Mouse (Mus musculus): ENCODE measurements around the gene Ifngr2. TPM values are rescaled to one million over a fixed set of nuclear protein-coding genes. Genes with fewer than 3 reads are reported as not detected.

The Ifngr2 gene
- polyA plus RNA-seq, 1 experiment from 2014 or later: 72.1 TPM

DNA sequence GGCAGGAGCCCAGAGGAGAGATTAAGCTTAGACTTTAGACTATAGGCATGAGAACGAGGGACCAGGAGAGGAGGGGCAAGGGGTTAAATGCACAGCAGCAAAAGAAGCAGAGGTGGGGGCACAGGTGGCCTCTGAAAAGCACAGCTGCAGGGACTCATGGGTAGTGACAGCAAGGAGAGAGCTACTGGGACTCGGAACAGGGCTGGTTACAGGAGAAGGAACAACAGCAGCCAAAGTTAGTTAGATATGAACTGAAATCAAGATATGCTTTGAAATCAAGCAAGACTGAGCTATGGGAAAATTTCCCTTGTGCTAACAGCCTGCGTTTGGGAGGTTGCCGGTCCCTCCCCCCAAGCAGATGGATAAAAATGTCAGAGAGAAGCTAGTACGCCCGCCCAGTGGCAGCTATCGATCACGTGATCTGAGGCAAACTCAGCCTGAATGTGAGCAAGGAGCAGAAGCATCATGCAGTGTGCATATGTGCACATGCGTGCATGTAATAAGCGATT, 5.2 kb upstream of the Ifngr2 start:
- ATAC-seq (ENCODE audit: low FRiP score): peak; percentile 40; the same call in 1 of the 2 replicates
- H3K4me1 ChIP-seq (replicated peaks): peaks cover 5% of the 10 kb centered on the region
- H3K36me3 ChIP-seq: no peaks in the 10 kb centered on the region
- H3K4me3 ChIP-seq: no peak overlapping the region
- H3K9ac ChIP-seq: no peak overlapping the region
- no peaks in the 10 kb centered on the region for H3K9me3 ChIP-seq
- peak overlapping the region; percentile 36 for H3K4me2 ChIP-seq
- WGBS: 37% methylated on average over 10 of the region's 10 CpGs
- H3K27ac ChIP-seq: no peak overlapping the region
- H3K27me3 ChIP-seq: peaks cover 6% of the 10 kb centered on the region; the same call in 1 of the 2 replicates

DNA sequence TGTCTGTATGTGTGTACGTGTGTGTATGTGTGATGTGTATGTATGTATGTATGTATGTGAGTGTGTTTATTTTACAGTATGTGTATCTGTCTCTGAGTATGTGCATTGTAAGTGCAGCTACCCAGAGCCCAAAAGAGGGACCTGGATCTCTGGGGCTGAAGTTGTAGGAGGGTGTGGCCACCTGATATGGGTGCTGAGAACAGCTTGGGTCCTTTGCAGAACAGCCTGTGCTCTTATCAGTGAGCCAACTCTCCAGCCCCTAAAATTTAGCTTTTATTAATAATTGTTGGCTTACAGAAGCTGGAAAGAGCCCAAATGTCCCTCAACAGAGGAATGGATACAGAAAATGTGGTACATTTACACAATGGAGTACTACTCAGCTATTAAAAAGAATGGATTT, 3.3 kb upstream of the Ifngr2 start:
- no peaks in the 10 kb centered on the region for H3K36me3 ChIP-seq
- ATAC-seq (ENCODE audit: low FRiP score): no peak
- no peak overlapping the region for H3K9ac ChIP-seq
- no peak overlapping the region for H3K4me3 ChIP-seq
- H3K4me2 ChIP-seq: no peak overlapping the region
- H3K27ac ChIP-seq: no peak overlapping the region
- H3K4me1 ChIP-seq (replicated peaks): peaks cover 19% of the 10 kb centered on the region
- WGBS: 92% methylated on average over 1 of the region's 1 CpGs
- H3K27me3 ChIP-seq: peaks cover 6% of the 10 kb centered on the region; the same call in 1 of the 2 replicates
- H3K9me3 ChIP-seq: no peaks in the 10 kb centered on the region

DNA sequence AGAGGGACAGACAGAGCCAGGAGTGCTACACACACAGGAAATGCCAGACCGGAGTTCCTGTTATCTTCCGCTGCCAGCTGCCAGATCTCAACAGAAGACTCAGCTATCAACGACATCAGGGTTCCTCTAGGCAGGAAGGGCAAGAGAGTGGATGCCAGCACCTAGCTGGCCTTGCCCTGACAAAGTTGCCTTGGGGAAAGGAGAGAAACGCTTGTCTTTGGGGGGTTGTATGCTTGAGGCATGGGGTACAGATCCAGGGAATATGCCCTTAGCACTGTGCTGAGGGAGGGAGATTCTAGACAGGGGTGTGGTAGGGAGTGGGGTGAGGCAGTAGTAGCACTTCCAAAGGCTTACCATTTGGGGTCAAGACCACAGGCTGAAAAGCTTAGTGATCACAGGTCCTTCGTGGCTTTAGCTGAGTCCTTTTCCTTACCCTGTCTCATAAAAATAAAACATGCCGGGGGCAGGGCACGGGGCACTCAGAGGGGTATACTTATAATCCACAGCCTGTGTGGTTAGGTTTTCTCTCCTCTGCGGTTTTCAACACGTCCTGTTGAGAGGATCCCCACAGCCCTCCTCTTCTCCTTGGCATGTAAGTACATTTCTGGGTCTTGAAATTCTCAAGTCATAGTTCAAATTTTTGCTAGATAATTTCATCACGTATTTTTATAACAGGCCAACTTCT, 1.1 kb upstream of the Ifngr2 start:
- no peak overlapping the region for H3K9ac ChIP-seq
- WGBS: 77% methylated on average over 10 of the region's 10 CpGs
- H3K27ac ChIP-seq: no peak overlapping the region
- no peak for ATAC-seq (ENCODE audit: low FRiP score)
- H3K27me3 ChIP-seq: peaks cover 6% of the 10 kb centered on the region; the same call in 1 of the 2 replicates
- H3K9me3 ChIP-seq: no peaks in the 10 kb centered on the region
- no peak overlapping the region for H3K4me2 ChIP-seq
- no peak overlapping the region for H3K4me3 ChIP-seq
- peaks cover 33% of the 10 kb centered on the region for H3K4me1 ChIP-seq (replicated peaks)
- no peaks in the 10 kb centered on the region for H3K36me3 ChIP-seq

DNA sequence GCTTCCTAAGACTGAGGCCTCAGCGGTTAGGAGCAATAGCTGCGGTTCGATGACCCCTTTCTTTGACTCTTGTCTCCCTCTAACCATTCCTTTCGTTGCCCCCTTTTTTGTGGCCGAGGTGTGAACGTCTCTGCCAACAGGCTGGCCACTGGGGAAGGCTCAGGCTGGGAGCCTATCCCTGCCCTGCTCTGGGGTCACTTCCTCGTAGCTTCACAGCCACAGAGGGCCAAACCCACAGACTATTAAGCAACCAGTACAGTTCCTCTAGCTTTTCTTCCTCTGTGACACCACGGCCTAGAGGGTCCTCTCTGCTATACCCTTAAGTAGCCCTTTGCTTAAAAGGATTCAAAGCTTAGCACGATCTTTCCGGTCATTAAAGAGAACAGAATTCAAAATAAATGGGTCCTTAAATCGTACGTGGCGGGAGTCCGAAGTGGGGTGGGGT, 459 bp upstream of the Ifngr2 start:
- peaks cover 33% of the 10 kb centered on the region for H3K4me1 ChIP-seq (replicated peaks)
- no peaks in the 10 kb centered on the region for H3K9me3 ChIP-seq
- peaks cover 6% of the 10 kb centered on the region; the same call in 1 of the 2 replicates for H3K27me3 ChIP-seq
- ATAC-seq (ENCODE audit: low FRiP score): peak; percentile 55
- no peaks in the 10 kb centered on the region for H3K36me3 ChIP-seq
- 15% methylated on average over 14 of the region's 14 CpGs for WGBS
- H3K4me3 ChIP-seq: peak overlapping the region; percentile 87
- peak overlapping the region; percentile 93 for H3K9ac ChIP-seq
- H3K4me2 ChIP-seq: peak overlapping the region; percentile 76
- 0 out of 2 replicates have a peak overlapping the region, but pooled peaks have one; percentile 42 for H3K27ac ChIP-seq

DNA sequence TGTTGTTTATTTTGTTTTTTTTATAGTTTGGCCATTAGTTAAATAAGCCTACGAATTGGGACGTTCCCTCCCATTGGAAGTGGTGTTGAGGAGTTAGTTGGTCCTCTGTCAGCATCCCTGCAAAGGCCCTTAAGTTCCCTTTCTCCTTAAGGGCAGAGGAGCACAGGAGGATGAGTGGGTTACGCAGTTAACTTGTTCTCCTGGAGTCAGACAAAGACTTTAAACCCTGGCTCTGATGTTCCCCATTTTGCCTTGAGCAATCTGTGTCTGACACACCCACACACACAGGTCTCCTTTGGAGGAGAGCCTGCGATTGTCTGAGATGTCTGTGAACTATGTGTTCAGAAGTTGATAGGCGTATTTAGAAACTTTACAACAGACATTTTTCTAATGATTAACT, 1.1 kb downstream of the Ifngr2 start:
- no peak for ATAC-seq (ENCODE audit: low FRiP score)
- Histone ChIP-seq H3K9ac (peak overlapping the region; percentile 93), H3K9me3 (no peaks in the 10 kb centered on the region), H3K4me1 (replicated peaks) (peaks cover 35% of the 10 kb centered on the region), H3K4me3 (peak overlapping the region; percentile 87), H3K27ac (no peak overlapping the region), H3K27me3 (peaks cover 6% of the 10 kb centered on the region; the same call in 1 of the 2 replicates), H3K4me2 (peak overlapping the region; percentile 76), H3K36me3 (no peaks in the 10 kb centered on the region)
- WGBS: 50% methylated on average over 5 of the region's 5 CpGs

DNA sequence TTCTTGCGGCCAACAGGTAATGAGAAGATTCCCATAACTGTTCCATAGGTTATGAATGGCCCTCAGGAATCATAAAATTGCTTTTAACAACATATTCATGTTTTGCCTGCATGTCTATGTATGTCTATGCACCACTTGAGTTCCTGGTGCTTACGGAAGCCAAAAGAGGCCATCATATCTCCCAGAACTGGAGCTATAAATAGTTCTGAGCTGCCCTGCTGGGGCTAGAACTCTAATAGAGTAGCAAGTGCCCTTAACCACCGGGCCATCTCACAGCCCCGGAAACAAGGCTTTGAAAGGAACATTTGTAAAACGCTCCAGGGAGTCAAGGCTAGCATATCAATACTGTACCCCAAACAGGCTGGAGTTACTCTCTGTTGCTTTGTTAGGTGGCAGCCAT, 1.7 kb downstream of the Ifngr2 start:
- no peaks in the 10 kb centered on the region for H3K36me3 ChIP-seq
- H3K27me3 ChIP-seq: peaks cover 6% of the 10 kb centered on the region; the same call in 1 of the 2 replicates
- peak overlapping the region; percentile 47; the same call in 1 of the 2 replicates for H3K9ac ChIP-seq
- H3K4me3 ChIP-seq: peak overlapping the region; percentile 23
- peak overlapping the region; percentile 76 for H3K4me2 ChIP-seq
- ATAC-seq (ENCODE audit: low FRiP score): no peak
- WGBS: 36% methylated on average over 5 of the region's 5 CpGs
- no peak overlapping the region for H3K27ac ChIP-seq
- peaks cover 41% of the 10 kb centered on the region for H3K4me1 ChIP-seq (replicated peaks)
- no peaks in the 10 kb centered on the region for H3K9me3 ChIP-seq

DNA sequence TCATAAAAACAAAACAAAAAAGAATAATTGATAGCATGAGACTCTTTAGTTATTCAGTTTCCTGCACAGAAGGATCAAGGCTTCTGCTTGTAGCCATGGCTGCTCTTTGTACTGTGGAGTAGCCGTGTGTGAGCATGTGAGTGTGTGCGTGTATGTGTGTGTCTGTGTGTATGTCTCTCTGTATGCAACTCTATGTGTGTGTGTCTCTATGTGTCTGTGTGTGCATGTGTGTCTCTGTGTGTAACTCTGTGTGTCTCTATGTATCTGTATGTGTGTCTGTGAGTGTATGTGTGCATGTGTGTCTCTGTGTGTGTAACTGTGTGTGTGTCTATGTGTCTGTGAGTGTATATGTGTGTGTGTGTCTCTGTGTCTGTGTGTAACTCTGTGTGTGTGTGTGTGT, 2.1 kb downstream of the Ifngr2 start:
- Histone ChIP-seq H3K4me3 (peak overlapping the region; percentile 23), H3K27ac (no peak overlapping the region), H3K9ac (peak overlapping the region; percentile 47; the same call in 1 of the 2 replicates), H3K4me1 (replicated peaks) (peaks cover 45% of the 10 kb centered on the region), H3K36me3 (no peaks in the 10 kb centered on the region), H3K27me3 (peaks cover 6% of the 10 kb centered on the region; the same call in 1 of the 2 replicates), H3K9me3 (no peaks in the 10 kb centered on the region), H3K4me2 (peak overlapping the region; percentile 76)
- 57% methylated on average over 2 of the region's 2 CpGs for WGBS
- ATAC-seq (ENCODE audit: low FRiP score): no peak

DNA sequence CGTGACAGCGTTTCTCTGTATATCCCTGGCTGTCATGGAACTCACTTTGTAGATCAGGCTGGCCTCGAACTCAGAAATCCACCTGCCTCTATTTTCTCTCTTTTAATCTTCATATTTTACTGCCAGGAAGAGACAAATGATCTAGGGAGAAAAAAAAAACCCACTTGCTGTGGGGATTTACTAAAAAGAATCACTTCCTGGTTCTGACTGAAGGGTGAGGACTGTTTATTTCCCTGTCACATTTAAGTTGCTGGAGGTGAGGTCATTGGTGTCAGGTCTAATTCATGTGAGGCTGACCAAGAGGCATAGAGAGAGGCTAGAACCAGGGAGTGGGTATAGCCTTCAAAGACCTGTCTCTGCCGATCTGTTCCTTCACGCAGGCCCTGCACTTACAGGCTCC, 2.7 kb downstream of the Ifngr2 start:
- Histone ChIP-seq H3K9ac (no peak overlapping the region; the same call in 1 of the 2 replicates), H3K27ac (no peak overlapping the region), H3K9me3 (no peaks in the 10 kb centered on the region), H3K4me1 (replicated peaks) (peaks cover 47% of the 10 kb centered on the region), H3K4me3 (no peak overlapping the region), H3K4me2 (peak overlapping the region; percentile 76; the same call in 1 of the 2 replicates), H3K27me3 (peaks cover 6% of the 10 kb centered on the region; the same call in 1 of the 2 replicates), H3K36me3 (no peaks in the 10 kb centered on the region)
- WGBS: 59% methylated on average over 5 of the region's 5 CpGs
- no peak for ATAC-seq (ENCODE audit: low FRiP score)

DNA sequence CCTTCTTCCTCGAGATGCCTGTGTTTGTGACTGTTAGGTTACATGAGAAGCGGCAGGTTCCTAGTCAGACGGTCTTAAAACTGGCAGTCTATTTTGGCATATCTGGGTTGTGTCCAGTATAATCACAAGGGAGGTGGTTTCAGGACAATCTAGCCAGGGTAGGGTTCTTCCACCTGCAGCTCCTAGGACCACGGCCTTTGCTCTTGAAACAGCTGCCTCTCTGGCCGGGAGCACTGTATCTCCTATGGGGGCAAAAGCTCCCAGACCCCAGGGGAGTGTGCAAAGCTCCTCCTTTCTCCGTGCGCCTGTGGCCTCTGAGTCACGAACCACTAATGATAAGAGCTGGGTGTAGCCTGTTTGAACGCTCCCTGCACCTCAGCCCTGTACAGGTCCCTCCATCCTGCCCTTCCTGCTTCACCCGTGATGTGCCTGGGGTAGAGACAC, 4.2 kb downstream of the Ifngr2 start:
- 76% methylated on average over 10 of the region's 10 CpGs for WGBS

DNA sequence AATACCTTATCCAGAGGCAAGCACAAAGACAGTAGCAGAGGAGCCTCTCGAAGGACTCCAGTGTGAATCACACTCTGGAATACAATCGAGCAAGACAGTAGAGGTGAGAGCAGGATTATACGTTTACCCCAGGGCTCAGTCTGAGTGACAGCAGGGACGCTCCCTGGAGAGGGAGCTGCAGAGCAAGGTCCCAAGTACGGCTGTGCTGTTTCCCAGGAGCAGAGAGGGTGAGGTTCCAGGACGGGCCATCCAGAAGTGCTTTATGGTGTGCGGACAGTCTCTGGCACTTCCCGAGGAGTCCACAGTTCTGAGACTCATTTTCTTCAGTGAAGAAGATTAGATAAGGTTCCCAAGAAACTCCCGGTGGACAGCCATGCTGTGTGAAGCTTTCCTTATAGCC, 5.2 kb downstream of the Ifngr2 start:
- WGBS: 59% methylated on average over 9 of the region's 9 CpGs
- H3K9me3 ChIP-seq: no peaks in the 10 kb centered on the region
- H3K27me3 ChIP-seq: no peaks in the 10 kb centered on the region
- H3K27ac ChIP-seq: no peak overlapping the region; the same call in 1 of the 2 replicates
- peaks cover 41% of the 10 kb centered on the region for H3K4me1 ChIP-seq (replicated peaks)
- no peak for ATAC-seq (ENCODE audit: low FRiP score)
- H3K4me3 ChIP-seq: no peak overlapping the region
- H3K4me2 ChIP-seq: no peak overlapping the region
- H3K36me3 ChIP-seq: peaks cover 14% of the 10 kb centered on the region
- H3K9ac ChIP-seq: 0 out of 2 replicates have a peak overlapping the region, but pooled peaks have one; percentile 46

More for the DNA sequence above, 4.2 kb downstream of the Ifngr2 start:
- Histone ChIP-seq H3K27me3 (0 out of 2 replicates have a peak, but pooled peaks cover under 1% of the 10 kb centered on the region), H3K4me2 (no peak overlapping the region), H3K27ac (no peak overlapping the region), H3K9ac (peak overlapping the region; percentile 46; the same call in 1 of the 2 replicates), H3K36me3 (peaks cover 14% of the 10 kb centered on the region), H3K9me3 (no peaks in the 10 kb centered on the region), H3K4me3 (no peak overlapping the region), H3K4me1 (replicated peaks) (peaks cover 47% of the 10 kb centered on the region)
- no peak for ATAC-seq (ENCODE audit: low FRiP score)

DNA sequence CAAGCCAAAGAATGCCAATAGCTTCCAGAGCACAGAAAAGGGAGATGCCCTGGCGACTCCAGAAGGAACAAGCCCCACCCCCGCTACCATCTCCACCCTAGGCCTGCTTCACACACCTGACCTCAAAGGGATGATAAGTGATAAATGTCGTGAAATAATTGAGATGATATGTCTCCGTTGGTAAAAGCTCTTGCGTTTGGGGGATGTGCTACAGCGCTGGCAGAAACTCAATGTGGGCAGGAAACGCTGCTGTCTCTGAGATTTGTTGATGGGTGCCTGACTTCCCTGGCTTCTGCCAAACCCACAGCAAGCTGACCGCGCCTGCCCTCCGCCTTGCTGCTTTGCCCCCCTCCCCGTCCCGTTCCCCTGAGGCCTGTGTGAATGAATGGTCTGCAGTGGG, 6.8 kb downstream of the Ifngr2 start:
- Histone ChIP-seq H3K36me3 (peaks cover 23% of the 10 kb centered on the region), H3K4me1 (replicated peaks) (peaks cover 28% of the 10 kb centered on the region), H3K4me2 (no peak overlapping the region), H3K27ac (no peak overlapping the region), H3K4me3 (no peak overlapping the region), H3K9me3 (no peaks in the 10 kb centered on the region), H3K9ac (peak overlapping the region; percentile 19; the same call in 1 of the 2 replicates), H3K27me3 (no peaks in the 10 kb centered on the region)
- ATAC-seq (ENCODE audit: low FRiP score): no peak
- WGBS: 58% methylated on average over 12 of the region's 12 CpGs

DNA sequence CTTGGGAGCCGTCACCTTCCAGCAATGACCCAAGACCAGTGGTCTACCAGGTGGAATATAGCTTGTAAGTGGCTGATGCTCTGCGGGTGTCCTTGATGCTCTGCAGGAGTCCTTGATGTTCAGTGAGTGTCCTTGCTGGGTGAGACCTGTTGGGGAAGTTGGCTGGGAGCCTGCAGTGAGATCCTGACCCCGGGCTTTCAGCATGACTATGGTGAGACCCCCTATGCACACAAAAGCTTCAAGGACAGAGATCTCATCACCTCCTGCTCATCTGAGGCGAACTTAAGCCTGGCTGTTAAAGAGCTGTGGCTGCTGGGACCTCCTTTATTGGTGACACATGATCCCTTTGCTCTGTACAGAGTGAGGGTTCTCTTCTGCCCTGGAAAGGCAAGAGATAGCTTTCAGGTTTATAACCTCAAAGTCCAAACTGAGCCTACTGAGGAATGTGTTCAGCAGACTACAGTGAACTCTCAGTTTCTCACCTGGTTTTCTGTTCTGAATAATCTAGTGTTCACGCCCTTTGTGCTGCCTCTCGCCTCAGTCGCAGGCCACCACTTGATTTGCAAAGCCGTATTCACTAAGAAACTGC, 8.2 kb downstream of the Ifngr2 start:
- Histone ChIP-seq H3K4me1 (replicated peaks) (peaks cover 13% of the 10 kb centered on the region), H3K4me3 (no peak overlapping the region), H3K9ac (no peak overlapping the region), H3K27ac (no peak overlapping the region), H3K27me3 (no peaks in the 10 kb centered on the region), H3K36me3 (peaks cover 32% of the 10 kb centered on the region), H3K4me2 (no peak overlapping the region), H3K9me3 (no peaks in the 10 kb centered on the region)
- no peak for ATAC-seq (ENCODE audit: low FRiP score)
- 88% methylated on average over 8 of the region's 8 CpGs for WGBS

Data from hindbrain, embryonic 13.5 days (tissue).